Mouse (Mus musculus) bone marrow, adult 2 months (tissue): ENCODE measurements around the gene 4930524J08Rik.

Source experiments
- CTCF ChIP-seq: fragments of 200-500 bp; IDR thresholded peaks from 2 replicates; pipeline ENCODE4 v1.5.1; 2011; ENCODE audit warnings: low read length, control low read depth; ENCODE audit not compliant: control insufficient read depth, insufficient read depth
- POLR2A ChIP-seq: fragments of 200-500 bp; IDR thresholded peaks from 2 replicates; pipeline ENCODE4 v1.6.1; 2011; ENCODE audit warnings: low read depth, mild to moderate bottlenecking, control low read depth, low read length, borderline replicate concordance; ENCODE audit not compliant: control insufficient read depth

DNA sequence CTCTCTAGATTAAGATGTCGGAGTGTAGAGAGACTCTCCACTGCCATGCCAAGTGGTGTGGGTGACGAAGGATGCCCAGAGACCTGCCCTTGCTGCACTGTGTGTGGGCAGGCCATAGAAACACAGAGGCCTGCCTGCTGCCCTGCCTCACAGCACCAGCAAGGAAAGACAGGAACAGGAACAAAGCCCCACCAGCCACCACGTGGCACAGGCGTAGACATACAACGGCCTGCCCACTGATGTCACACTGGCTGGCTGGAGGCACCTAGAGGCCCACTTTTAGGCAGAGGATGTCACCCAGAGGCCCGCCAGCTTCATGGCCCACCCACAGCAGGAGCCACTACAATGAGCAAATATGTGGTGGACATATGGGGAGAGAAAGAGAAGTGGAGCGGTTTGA lies 21.2 kb downstream of the 4930524J08Rik start:
- TF ChIP-seq POLR2A (no peak), CTCF (no peak)
